Mouse (Mus musculus) ES-E14 (cell line): ENCODE measurements around the gene Rusc1. TPM values are rescaled to one million over a fixed set of nuclear protein-coding genes. Genes with fewer than 3 reads are reported as not detected.

Experiments used
- DNase-seq: peaks from one replicate; pipeline ENCODE4 v3.0.0-alpha.2; 2013; ENCODE audit warnings: low read depth, low spot score
- H3K27ac ChIP-seq: 2 replicates; pipeline ENCODE4 v1.5.1; 2012; ENCODE audit warnings: low read depth, mild to moderate bottlenecking, low read length, moderate library complexity, mixed read lengths; ENCODE audit not compliant: poor library complexity, insufficient read depth, severe bottlenecking
- H3K36me3 ChIP-seq: 2 replicates; pipeline ENCODE4 v1.6.1; 2012; ENCODE audit warnings: mild to moderate bottlenecking, low read length, moderate library complexity, mixed read lengths; ENCODE audit not compliant: control insufficient read depth, poor library complexity, insufficient read depth, severe bottlenecking
- H3K4me1 ChIP-seq, 2 experiments: fragments of 150-350 bp in 1 of 2; sonication (generic) in 1 of 2; 2 replicates each; pipeline ENCODE4 v1.6.1; 2012; ENCODE audit warnings: low read length in 2 of 2, mild to moderate bottlenecking in 1 of 2, mixed read lengths in 1 of 2; ENCODE audit not compliant: control insufficient read depth in 2 of 2, insufficient read depth in 2 of 2, poor library complexity in 1 of 2
- H3K4me3 ChIP-seq, 2 experiments: fragments of 150-350 bp in 1 of 2; sonication (generic) in 1 of 2; 2 replicates each; pipeline ENCODE4 v1.5.1; 2012; ENCODE audit warnings: low read length in 2 of 2, low read depth in 1 of 2, mild to moderate bottlenecking in 1 of 2, mixed read lengths in 1 of 2; ENCODE audit not compliant: insufficient read depth in 1 of 2, poor library complexity in 1 of 2, severe bottlenecking in 1 of 2
- H3K9ac ChIP-seq: 2 replicates; pipeline ENCODE4 v1.6.1; 2012; ENCODE audit warnings: low read depth, mild to moderate bottlenecking, low read length, mixed read lengths; ENCODE audit not compliant: poor library complexity, insufficient read depth, severe bottlenecking
- H3K9me3 ChIP-seq: fragments of 150-350 bp; sonication (generic); 2 replicates; pipeline ENCODE4 v1.6.1; 2012; ENCODE audit warnings: low read depth, mild to moderate bottlenecking, low read length; ENCODE audit not compliant: control insufficient read depth, insufficient read depth
- CHD2 ChIP-seq: IDR thresholded peaks from 2 replicates; pipeline ENCODE4 v1.6.1; 2014; ENCODE audit warnings: mild to moderate bottlenecking, low read depth, low read length, inconsistent platforms
- HCFC1 ChIP-seq: IDR thresholded peaks from 2 replicates; pipeline ENCODE4 v1.6.1; 2012; ENCODE audit warnings: low read length, inconsistent platforms, borderline replicate concordance; ENCODE audit not compliant: insufficient read depth
- MAFK ChIP-seq: IDR thresholded peaks from 2 replicates; pipeline ENCODE4 v1.6.1; 2014; ENCODE audit warnings: mild to moderate bottlenecking, low read depth, low read length, inconsistent platforms; ENCODE audit not compliant: insufficient read depth
- ZC3H11A ChIP-seq: IDR thresholded peaks from 2 replicates; pipeline ENCODE4 v1.6.1; 2012; ENCODE audit warnings: low read depth, mild to moderate bottlenecking, inconsistent platforms, low read length, borderline replicate concordance
- ZNF384 ChIP-seq: IDR thresholded peaks from 2 replicates; pipeline ENCODE4 v1.6.1; 2012; ENCODE audit warnings: low read depth, low read length, inconsistent platforms
- in situ Hi-C, 2 experiments: fragments of 600-800 bp; cut with MboI; formaldehyde crosslinking; loops; one replicate each; pipeline ENCODE4 v1.15.1; 2025; ENCODE audit warnings: low sequenced_read_pairs in 2 of 2, inconsistent platforms in 1 of 2; ENCODE audit not compliant: unreplicated experiment in 2 of 2
- total RNA-seq: library from RNA; depleted of rRNA; stranded (reverse); fragments of 300-350 nt; gene quantifications from 2 replicates; pipeline ENCODE4 v1.2.3, GENCODE M21; 2012

The Rusc1 gene
- total RNA-seq, 1 experiment = 13.3 TPM

GRCm38 (mm10) chr3:89124241-89124640 lies 31.1 kb upstream of the Rusc1 start:
- no peaks in the 10 kb centered on the region for H3K36me3 ChIP-seq
- TF ChIP-seq CHD2 = no peak
- H3K9me3 ChIP-seq = no peaks in the 10 kb centered on the region
- no peak overlapping the region for H3K27ac ChIP-seq
- H3K9ac ChIP-seq = no peak overlapping the region
- DNase-seq = no peak
- no peaks in the 10 kb centered on the region for H3K4me1 ChIP-seq
- in situ Hi-C loops = no loop called here
- H3K4me3 ChIP-seq = no peak overlapping the region

GRCm38 (mm10) chr3:89123313-89123712 lies 30.2 kb upstream of the Rusc1 start:
- TF ChIP-seq HCFC1 (no peak), ZC3H11A (no peak), MAFK (no peak), ZNF384 (no peak), CHD2 (no peak)
- no peaks in the 10 kb centered on the region for H3K9me3 ChIP-seq
- no peak overlapping the region for H3K9ac ChIP-seq
- no peak overlapping the region for H3K27ac ChIP-seq
- in situ Hi-C loops = no loop called here
- no peak overlapping the region for H3K4me3 ChIP-seq
- H3K4me1 ChIP-seq = no peaks in the 10 kb centered on the region
- DNase-seq = no peak
- H3K36me3 ChIP-seq = no peaks in the 10 kb centered on the region

- Histone ChIP-seq H3K9me3 (no peaks in the 10 kb centered on the region), H3K36me3 (no peaks in the 10 kb centered on the region), H3K4me3 (no peak overlapping the region), H3K27ac (no peak overlapping the region), H3K4me1 (no peaks in the 10 kb centered on the region; a peak in 1 of 4 replicates), H3K9ac (no peak overlapping the region)
- no peak for DNase-seq
- in situ Hi-C loops = no loop called here
- TF ChIP-seq CHD2 (no peak), HCFC1 (no peak)
Measured at GRCm38 (mm10) chr3:89115522-89115921, 22.4 kb upstream of the Rusc1 start.

GRCm38 (mm10) chr3:89113058-89113457 lies 19.9 kb upstream of the Rusc1 start:
- no peak for DNase-seq
- H3K4me1 ChIP-seq = no peaks in the 10 kb centered on the region; a peak in 1 of 4 replicates
- in situ Hi-C loops = no loop called here
- no peak overlapping the region for H3K4me3 ChIP-seq
- no peaks in the 10 kb centered on the region for H3K36me3 ChIP-seq
- no peak overlapping the region for H3K9ac ChIP-seq
- no peak for TF ChIP-seq MAFK
- no peak overlapping the region for H3K27ac ChIP-seq
- H3K9me3 ChIP-seq = no peaks in the 10 kb centered on the region

GRCm38 (mm10) chr3:89108146-89108545 lies 15.0 kb upstream of the Rusc1 start:
- Histone ChIP-seq H3K36me3 (no peaks in the 10 kb centered on the region), H3K9ac (no peak overlapping the region), H3K4me3 (no peak overlapping the region), H3K4me1 (peaks cover 0 to 2% of the 10 kb centered on the region in 2 experiments; a peak in 1 of 4 replicates), H3K27ac (no peak overlapping the region), H3K9me3 (no peaks in the 10 kb centered on the region)
- no peak for TF ChIP-seq ZNF384
- no peak for DNase-seq
- in situ Hi-C loops = no loop called here
